Mouse (Mus musculus) midbrain, embryonic 12.5 days (tissue): ENCODE results near the gene Armh3. TPM values are rescaled to one million over a fixed set of nuclear protein-coding genes. Genes with fewer than 3 reads are reported as not detected.
A peak's percentile ranks its signal among the peaks of the same experiment; 100 is the strongest.

Source experiments
- ATAC-seq: fragments of 200-750 bp; cut with Nextera tagmentation; 2 replicates; pipeline ENCODE4 v1.8.0; 2017; ENCODE audit warnings: low read depth, moderate TSS enrichment, moderate library complexity; ENCODE audit not compliant: low FRiP score
- H3K27ac ChIP-seq: fragments of 300-500 bp; sonication (generic); replicated peaks from 2 replicates; pipeline ENCODE4 v1.5.1; 2016; ENCODE audit warnings: mild to moderate bottlenecking
- H3K27me3 ChIP-seq: fragments of 300-500 bp; sonication (generic); 2 replicates; pipeline ENCODE4 v1.6.1; 2016; ENCODE audit warnings: mild to moderate bottlenecking
- H3K36me3 ChIP-seq: fragments of 300-500 bp; sonication (generic); 2 replicates; pipeline ENCODE4 v1.6.1; 2016
- H3K4me1 ChIP-seq: fragments of 300-500 bp; sonication (generic); 2 replicates; pipeline ENCODE4 v1.6.1; 2016
- H3K4me2 ChIP-seq: fragments of 300-500 bp; sonication (generic); replicated peaks from 2 replicates; pipeline ENCODE4 v1.6.1; 2016; ENCODE audit warnings: mild to moderate bottlenecking, moderate library complexity
- H3K4me3 ChIP-seq: fragments of 300-500 bp; sonication (generic); 2 replicates; pipeline ENCODE4 v1.5.1; 2016; ENCODE audit warnings: mild to moderate bottlenecking
- H3K9ac ChIP-seq: fragments of 300-500 bp; sonication (generic); replicated peaks from 2 replicates; pipeline ENCODE4 v1.6.1; 2016; ENCODE audit warnings: mild to moderate bottlenecking, moderate library complexity
- H3K9me3 ChIP-seq: fragments of 300-500 bp; sonication (generic); 2 replicates; pipeline ENCODE4 v1.6.1; 2016; ENCODE audit warnings: mild to moderate bottlenecking
- WGBS: fragments of 180-500 bp; shearing (Covaris S2); methylation state at CpG from one replicate; pipeline ENCODE4 v1.1.7; 2016; 5-methylcytosine and 5-hydroxymethylcytosine counted together
- polyA plus RNA-seq: library from polyadenylated mRNA; unstranded; fragments of >200 nt; fragmentation: Nextera tagmentation; extraction: Ambion mirVana; gene quantifications from 2 replicates; pipeline ENCODE4 v1.2.1, GENCODE M21; 2016

Armh3 gene
- polyA plus RNA-seq, 1 experiment from 2014 or later, result 20.9 TPM

DNA sequence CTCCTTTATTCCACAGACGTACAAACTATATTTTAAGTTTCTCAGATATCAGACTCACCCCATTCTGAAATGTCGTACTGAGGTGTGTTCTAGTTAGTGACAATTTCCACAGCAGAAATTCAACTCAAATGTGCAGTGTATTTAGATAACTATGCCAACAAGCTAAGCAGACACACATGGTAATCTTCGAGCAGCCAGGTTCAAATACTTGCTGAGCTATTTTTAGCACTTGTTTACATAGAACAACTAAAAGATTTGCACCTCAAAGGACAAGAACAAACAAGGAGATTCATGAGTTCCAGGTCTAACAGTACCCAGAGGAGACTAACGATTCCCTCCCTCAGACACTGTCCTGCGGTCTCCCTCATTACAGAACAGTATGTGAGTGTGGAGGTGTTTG lies 171.2 kb downstream of the Armh3 start:
- WGBS, result 88% methylated on average over 5 of the region's 5 CpGs
- H3K27me3 ChIP-seq, result no peaks in the 10 kb centered on the region
- no peaks in the 10 kb centered on the region; the same call in 1 of the 2 replicates for H3K36me3 ChIP-seq
- no peak overlapping the region for H3K4me3 ChIP-seq
- H3K9ac ChIP-seq, result no peak overlapping the region
- no peak overlapping the region for H3K27ac ChIP-seq
- H3K9me3 ChIP-seq, result no peaks in the 10 kb centered on the region
- no peak for ATAC-seq
- no peak overlapping the region for H3K4me2 ChIP-seq
- H3K4me1 ChIP-seq, result no peaks in the 10 kb centered on the region

DNA sequence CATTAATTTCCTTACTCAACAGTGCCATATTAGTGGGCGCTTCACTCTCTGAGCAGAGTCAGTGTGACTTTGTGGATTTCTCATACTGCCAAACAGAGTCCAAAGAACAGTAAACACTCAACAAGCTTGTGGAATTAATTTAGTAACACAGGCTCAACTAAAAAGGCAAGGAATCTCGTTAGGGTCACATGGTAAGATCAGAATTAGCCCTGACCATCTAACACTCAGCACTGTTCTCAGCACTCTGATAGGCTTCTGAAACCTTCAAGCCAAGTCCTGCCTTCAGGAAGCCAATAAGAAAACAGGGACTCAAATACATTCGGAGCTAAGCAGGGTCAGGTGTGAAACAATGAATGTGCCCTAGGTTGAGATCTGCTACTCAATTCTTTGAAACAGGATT lies 172.1 kb downstream of the Armh3 start:
- Histone ChIP-seq H3K36me3 (no peaks in the 10 kb centered on the region; the same call in 1 of the 2 replicates), H3K4me2 (no peak overlapping the region), H3K27ac (no peak overlapping the region), H3K27me3 (no peaks in the 10 kb centered on the region), H3K4me3 (no peak overlapping the region), H3K9me3 (no peaks in the 10 kb centered on the region), H3K4me1 (no peaks in the 10 kb centered on the region; the same call in 1 of the 2 replicates), H3K9ac (no peak overlapping the region)
- 82% methylated on average over 3 of the region's 3 CpGs for WGBS
- no peak for ATAC-seq

DNA sequence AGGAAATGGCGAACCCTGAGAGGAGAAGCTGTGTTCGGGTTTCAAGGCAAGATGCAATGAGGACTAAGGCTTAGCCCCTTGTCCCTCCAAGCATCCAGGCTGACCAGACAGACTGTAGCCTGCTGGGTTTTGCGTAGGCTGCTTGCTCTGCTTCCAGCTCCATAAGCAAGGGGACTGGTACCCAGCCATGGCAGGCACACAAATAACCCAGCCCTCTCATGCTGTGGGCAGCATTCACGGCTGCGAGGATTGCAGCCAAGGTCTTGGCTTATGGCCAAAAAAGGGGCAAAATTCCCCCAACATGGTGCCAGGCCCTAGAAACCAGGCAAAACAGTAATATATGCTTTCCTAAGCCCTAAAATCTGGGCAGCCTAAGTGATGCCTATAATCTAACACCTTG lies 176.5 kb downstream of the Armh3 start:
- Histone ChIP-seq H3K9ac (no peak overlapping the region), H3K27ac (no peak overlapping the region), H3K4me2 (no peak overlapping the region), H3K4me3 (no peak overlapping the region), H3K27me3 (peaks cover 9% of the 10 kb centered on the region; the same call in 1 of the 2 replicates), H3K36me3 (no peaks in the 10 kb centered on the region), H3K9me3 (no peaks in the 10 kb centered on the region), H3K4me1 (peaks cover 6% of the 10 kb centered on the region)
- ATAC-seq, result no peak
- WGBS, result 86% methylated on average over 5 of the region's 5 CpGs

DNA sequence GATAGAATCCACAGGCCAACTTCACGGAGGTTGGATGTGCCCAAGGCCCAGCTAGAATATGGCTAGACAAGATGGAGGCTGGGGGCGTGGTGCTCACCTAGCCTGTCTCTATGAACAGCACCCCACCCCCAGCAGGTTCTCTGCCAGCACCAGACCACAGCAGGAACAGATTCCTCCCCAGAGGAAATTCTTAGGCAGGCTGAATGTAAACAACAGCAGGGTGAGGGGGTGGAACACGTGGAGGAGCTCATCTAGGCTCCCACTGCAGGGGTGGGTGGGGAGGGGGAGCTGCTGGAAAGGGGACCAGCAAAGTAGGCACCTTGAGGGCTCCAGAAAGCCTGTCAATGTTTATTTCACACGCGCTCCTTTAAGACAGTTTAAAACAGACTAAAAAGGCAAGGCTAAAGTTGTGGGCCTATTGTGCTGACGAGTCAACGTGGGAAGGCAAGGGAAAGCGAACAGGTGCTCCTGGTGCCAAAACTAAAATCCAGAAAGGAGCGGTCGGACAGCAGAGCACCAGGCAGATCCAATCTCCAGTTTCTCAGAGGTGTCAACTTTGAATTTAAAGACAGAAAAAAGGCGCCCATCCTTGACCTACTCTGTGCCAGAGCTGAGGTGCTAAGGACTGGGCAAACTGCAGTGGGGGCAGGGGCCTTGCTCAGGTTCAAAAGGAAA lies 180.3 kb downstream of the Armh3 start:
- H3K27ac ChIP-seq, result no peak overlapping the region
- WGBS, result 75% methylated on average over 11 of the region's 11 CpGs
- ATAC-seq, result no peak
- no peak overlapping the region for H3K4me3 ChIP-seq
- no peak overlapping the region for H3K9ac ChIP-seq
- H3K9me3 ChIP-seq, result no peaks in the 10 kb centered on the region
- H3K27me3 ChIP-seq, result peaks cover 39% of the 10 kb centered on the region
- no peak overlapping the region for H3K4me2 ChIP-seq
- peaks cover 37% of the 10 kb centered on the region for H3K4me1 ChIP-seq
- no peaks in the 10 kb centered on the region for H3K36me3 ChIP-seq

DNA sequence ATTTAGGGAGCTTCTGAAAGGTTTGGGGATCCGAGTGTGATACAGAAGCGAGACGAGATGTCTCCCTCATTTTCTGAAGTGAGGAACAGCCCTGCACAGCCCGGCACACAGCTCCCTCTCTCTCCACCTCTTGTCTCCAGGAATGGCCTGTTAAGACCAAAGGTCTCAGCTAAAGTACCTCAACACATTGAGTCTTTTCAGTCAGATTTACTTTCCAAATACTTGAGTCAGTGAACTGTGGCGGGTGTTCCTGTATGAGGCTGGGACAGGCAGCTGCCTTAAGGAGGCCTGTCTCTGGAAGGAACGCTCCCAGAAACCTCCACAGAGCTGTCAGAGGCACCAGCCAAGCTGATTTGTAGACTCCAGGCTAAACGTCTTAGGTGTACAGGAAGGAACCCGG lies 181.6 kb downstream of the Armh3 start:
- peaks cover 49% of the 10 kb centered on the region for H3K4me1 ChIP-seq
- peaks cover 47% of the 10 kb centered on the region for H3K27me3 ChIP-seq
- no peak overlapping the region for H3K9ac ChIP-seq
- H3K36me3 ChIP-seq, result no peaks in the 10 kb centered on the region
- ATAC-seq, result no peak
- no peaks in the 10 kb centered on the region for H3K9me3 ChIP-seq
- peak overlapping the region; percentile 93; the same call in 1 of the 2 replicates for H3K4me2 ChIP-seq
- 15% methylated on average over 8 of the region's 8 CpGs for WGBS
- H3K27ac ChIP-seq, result no peak overlapping the region
- H3K4me3 ChIP-seq, result no peak overlapping the region

DNA sequence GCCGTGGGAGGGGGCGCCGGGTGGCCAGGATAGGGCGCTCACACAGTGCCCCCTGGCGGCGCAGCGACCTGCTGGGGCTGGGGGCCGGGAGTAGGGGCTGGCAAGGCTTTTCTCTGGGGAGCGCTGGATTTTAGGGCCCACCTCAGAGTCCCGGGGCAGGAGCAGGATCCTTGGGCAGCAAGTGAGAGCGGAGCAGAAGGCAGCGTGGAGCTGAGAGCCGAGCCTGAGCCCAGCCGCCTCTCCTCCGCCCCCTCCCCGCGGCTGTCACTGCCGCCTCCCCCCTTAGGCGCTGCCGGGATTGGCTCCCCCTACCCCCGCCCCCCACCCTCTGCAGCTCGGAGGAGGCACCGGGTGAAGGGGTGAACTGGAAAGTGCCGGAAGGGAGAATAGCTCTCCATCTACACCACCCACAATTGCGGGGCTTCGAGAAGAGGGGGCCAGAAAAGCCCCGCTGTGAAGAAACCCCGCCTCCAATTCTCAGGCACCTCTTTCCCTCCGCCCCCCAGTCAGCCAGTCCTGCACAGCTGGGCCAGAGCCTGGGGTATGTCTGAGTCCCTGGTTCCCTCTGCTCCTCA lies 182.4 kb downstream of the Armh3 start, which contains the start of gene Kcnip2:
Gene Kcnip2 (minus strand): TSS at position 231 of the 575 bp plus-strand sequence.
- no peaks in the 10 kb centered on the region for H3K36me3 ChIP-seq
- peak within 1 kb of the TSS; percentile 93 for H3K4me2 ChIP-seq
- peak within 1 kb of the TSS; percentile 46 for H3K4me3 ChIP-seq
- no peak within 1 kb of the TSS for H3K27ac ChIP-seq
- no peaks in the 10 kb centered on the region for H3K9me3 ChIP-seq
- peak; percentile 64 for ATAC-seq
- peaks cover 51% of the 10 kb centered on the region for H3K27me3 ChIP-seq
- H3K4me1 ChIP-seq, result peaks cover 49% of the 10 kb centered on the region
- peak within 1 kb of the TSS; percentile 60 for H3K9ac ChIP-seq
- WGBS, result under 1% methylated on average over 18 of the region's 29 CpGs

DNA sequence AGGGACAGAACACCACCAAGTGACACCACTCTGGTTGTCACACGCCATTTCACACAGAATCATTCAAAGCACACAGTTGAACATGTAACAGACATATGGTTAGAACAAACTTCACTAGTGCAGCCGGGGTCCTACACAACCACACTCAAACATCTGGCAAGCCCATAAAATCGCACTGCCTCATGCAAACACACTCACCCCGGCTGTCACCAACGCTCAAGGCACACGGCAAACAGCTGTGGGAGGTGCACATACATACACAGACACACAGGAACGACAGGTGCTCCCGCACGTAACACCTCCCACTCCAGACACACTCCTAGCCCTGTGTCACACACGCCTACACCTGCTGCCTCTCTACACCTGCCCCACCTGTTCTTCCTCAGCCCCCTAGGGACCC lies 183.1 kb downstream of the Armh3 start:
- H3K4me3 ChIP-seq, result peak overlapping the region; percentile 46
- H3K4me2 ChIP-seq, result peak overlapping the region; percentile 93
- no peaks in the 10 kb centered on the region for H3K36me3 ChIP-seq
- peak overlapping the region; percentile 60; the same call in 1 of the 2 replicates for H3K9ac ChIP-seq
- ATAC-seq, result no peak
- 65% methylated on average over 10 of the region's 10 CpGs for WGBS
- H3K4me1 ChIP-seq, result peaks cover 49% of the 10 kb centered on the region
- peaks cover 52% of the 10 kb centered on the region for H3K27me3 ChIP-seq
- no peaks in the 10 kb centered on the region for H3K9me3 ChIP-seq
- H3K27ac ChIP-seq, result no peak overlapping the region

DNA sequence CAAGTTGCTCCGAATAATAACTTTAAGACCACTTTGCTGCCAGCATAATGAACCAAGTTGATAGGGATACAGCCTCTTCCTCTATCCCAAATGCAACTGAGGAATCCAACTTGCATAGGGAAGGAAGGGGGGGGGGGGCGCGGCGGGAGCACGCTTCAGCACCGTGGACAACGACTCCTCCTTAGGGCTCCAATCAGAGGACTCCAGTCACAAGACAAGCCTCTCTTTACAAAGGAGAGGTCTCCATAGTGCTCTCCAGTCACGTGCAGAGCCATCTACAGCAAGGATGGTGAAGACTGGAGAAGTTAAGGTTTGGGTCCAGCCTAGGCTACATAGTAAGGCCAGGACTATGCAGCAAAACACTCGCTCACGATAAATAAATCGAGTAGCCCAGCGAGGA lies 184.5 kb downstream of the Armh3 start:
- Histone ChIP-seq H3K27me3 (peaks cover 52% of the 10 kb centered on the region), H3K4me2 (no peak overlapping the region), H3K9me3 (no peaks in the 10 kb centered on the region), H3K4me1 (peaks cover 49% of the 10 kb centered on the region), H3K9ac (no peak overlapping the region), H3K36me3 (no peaks in the 10 kb centered on the region), H3K4me3 (no peak overlapping the region), H3K27ac (no peak overlapping the region)
- ATAC-seq, result no peak
- WGBS, result 13% methylated on average over 12 of the region's 12 CpGs

DNA sequence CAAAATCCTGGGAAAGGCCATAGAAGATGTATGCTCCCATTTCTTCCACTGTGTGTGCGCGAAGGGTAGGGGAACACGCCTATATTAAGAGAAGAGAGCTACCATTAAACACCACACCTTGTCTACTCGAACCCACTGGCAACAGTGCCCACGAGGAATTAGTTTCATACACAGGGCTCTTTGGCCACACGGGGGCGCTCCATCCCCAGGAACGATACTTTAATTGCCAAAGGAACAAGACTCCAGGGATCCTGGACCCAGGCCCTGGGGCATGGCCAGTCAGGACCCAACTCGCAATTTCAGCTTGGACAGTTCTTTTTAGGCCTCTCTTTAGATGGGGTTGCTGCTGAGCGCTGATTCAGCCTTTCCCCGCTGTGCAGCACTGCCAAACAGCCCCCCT lies 185.0 kb downstream of the Armh3 start:
- no peak for ATAC-seq
- Histone ChIP-seq H3K27me3 (peaks cover 49% of the 10 kb centered on the region), H3K4me3 (no peak overlapping the region), H3K27ac (no peak overlapping the region), H3K4me2 (peak overlapping the region; percentile 65; the same call in 1 of the 2 replicates), H3K36me3 (no peaks in the 10 kb centered on the region), H3K9ac (no peak overlapping the region), H3K4me1 (peaks cover 49% of the 10 kb centered on the region), H3K9me3 (no peaks in the 10 kb centered on the region)
- 4% methylated on average over 11 of the region's 11 CpGs for WGBS

DNA sequence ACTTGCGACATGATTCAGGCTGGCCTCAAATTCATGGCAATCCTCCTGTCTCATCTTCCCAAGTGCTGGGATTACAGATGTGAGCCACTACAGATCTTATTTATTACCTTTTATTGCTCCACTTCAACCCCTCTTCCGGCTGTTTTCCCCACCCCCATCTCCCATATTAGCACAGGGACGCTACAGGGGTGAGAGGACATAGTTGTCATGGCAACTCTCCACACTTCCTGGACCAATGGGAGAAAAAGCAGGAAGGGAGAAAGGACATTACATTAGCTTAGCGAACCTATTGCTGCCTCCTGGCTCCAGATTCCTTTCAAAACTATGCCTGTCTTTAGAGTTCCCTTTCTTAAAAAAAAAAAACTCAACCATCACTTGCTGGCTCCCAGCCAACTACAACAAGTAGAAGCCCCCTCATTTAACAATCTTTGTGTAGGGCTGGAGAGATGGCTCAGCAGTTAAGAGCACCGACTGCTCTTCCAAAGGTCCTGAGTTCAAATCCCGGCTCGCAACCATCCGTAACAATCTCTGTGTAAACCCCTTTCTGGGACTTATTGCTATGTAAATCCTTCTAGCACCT lies 185.5 kb downstream of the Armh3 start:
- WGBS, result 18% methylated on average over 8 of the region's 8 CpGs
- H3K9ac ChIP-seq, result peak overlapping the region; percentile 34; the same call in 1 of the 2 replicates
- peaks cover 49% of the 10 kb centered on the region for H3K27me3 ChIP-seq
- peaks cover 47% of the 10 kb centered on the region for H3K4me1 ChIP-seq
- H3K36me3 ChIP-seq, result no peaks in the 10 kb centered on the region
- H3K27ac ChIP-seq, result 0 out of 2 replicates have a peak overlapping the region, but pooled peaks have one; percentile 36
- H3K4me2 ChIP-seq, result peak overlapping the region; percentile 65
- H3K4me3 ChIP-seq, result peak overlapping the region; percentile 35
- no peak for ATAC-seq
- no peaks in the 10 kb centered on the region for H3K9me3 ChIP-seq

DNA sequence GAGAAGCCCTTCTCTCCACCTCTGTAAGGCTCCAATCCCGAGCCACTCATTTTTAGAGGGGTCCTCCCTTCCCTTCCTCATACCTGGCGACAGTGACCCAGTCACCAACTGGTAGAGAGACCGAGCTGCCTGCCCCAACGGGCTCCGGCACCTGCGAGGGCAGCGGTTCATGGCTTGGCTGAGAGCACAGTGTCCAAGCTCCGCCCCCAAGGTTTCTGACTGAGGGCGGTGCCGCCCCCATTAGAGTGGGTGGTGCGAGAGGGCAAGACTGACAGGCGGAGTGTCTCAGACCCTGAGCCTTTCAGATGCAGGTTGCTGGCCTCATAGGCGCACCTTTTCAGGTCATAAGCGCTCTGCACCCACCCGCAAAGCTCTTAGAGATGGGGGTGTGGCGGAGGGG lies 186.2 kb downstream of the Armh3 start:
- Histone ChIP-seq H3K4me3 (peak overlapping the region; percentile 35), H3K4me2 (peak overlapping the region; percentile 65), H3K27ac (peak overlapping the region; percentile 36; the same call in 1 of the 2 replicates), H3K9me3 (no peaks in the 10 kb centered on the region), H3K27me3 (peaks cover 45% of the 10 kb centered on the region), H3K36me3 (no peaks in the 10 kb centered on the region), H3K4me1 (peaks cover 43% of the 10 kb centered on the region), H3K9ac (peak overlapping the region; percentile 34)
- peak; percentile 52; the same call in 1 of the 2 replicates for ATAC-seq
- WGBS, result 3% methylated on average over 16 of the region's 16 CpGs

DNA sequence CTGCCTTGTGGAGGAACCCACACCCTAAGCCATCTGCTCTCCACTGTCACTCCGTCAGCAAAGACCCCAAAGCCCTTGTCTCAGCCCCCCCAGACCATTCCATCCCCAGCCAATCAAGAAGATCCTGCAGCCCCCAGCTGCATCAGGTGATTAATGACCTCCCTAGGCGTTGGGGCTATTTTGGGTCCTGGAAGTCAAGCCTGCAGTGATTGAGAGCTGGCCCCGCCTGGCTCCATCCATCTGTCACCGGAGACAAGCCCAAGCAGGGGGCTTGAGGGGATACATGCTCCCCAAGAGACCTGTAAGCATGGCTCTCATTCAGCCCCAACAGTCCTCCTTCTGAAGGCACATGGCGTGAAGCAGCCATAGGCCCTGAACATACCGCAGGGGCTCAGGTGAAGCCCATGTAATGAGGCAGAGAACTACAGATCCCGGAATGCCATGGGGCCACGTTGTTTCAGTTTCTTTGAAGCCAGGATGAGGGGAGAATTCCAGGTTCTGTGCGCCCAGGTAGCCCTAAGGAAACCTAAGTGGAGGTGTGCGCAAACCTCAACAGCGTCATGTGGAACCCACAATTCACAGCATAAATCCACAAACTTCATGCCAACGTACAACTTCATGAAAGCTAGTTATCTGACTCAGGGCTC lies 187.1 kb downstream of the Armh3 start:
- Histone ChIP-seq H3K4me1 (peaks cover 36% of the 10 kb centered on the region), H3K36me3 (no peaks in the 10 kb centered on the region), H3K9ac (no peak overlapping the region), H3K27me3 (peaks cover 40% of the 10 kb centered on the region), H3K4me3 (no peak overlapping the region), H3K9me3 (no peaks in the 10 kb centered on the region), H3K4me2 (no peak overlapping the region), H3K27ac (no peak overlapping the region)
- 73% methylated on average over 12 of the region's 12 CpGs for WGBS
- no peak for ATAC-seq
